Mouse (Mus musculus) CH12.LX (cell line): ENCODE data around the gene Cldn10.

Experiments
- BHLHE40 ChIP-seq: IDR thresholded peaks from 2 replicates; pipeline ENCODE4 v1.6.1; 2011; ENCODE audit warnings: mild to moderate bottlenecking, low read depth, low read length, improper control_type of control experiment
- KAT2A ChIP-seq: IDR thresholded peaks from 2 replicates; pipeline ENCODE4 v1.6.1; 2012; ENCODE audit warnings: low read length, improper control_type of control experiment, inconsistent platforms; ENCODE audit not compliant: insufficient replicate concordance

DNA sequence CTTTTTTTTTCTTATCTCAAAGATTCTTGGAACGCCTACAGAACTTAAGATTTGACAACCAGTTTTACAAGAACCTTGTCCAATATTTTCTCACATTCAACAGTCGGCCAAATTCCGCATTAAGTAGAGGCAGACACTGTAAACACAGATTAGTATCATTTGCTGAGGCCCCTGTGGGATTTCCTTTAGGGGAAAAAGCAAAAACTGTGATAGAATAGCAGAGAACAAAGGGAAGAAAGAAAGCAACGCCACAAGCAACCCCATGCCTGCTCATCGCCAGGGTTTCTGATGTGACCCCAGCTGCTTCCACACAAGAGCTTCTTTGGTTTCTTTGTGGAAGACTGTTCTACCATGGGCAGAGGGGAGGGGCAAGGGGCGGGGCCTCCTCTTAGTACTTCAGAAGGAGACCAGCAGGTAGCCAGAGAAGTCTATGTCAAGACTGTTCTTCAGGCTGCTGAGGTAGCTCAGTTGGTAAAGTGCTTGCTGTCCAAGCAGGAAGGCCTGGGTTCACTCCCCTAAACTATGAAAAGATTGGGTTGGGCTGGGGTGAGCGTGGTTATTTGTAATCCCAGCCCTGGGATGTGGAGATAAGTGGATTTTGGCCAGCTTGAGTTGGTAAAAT lies 39.7 kb downstream of the Cldn10 start:
- TF ChIP-seq KAT2A (no peak), BHLHE40 (no peak)
